Mouse (Mus musculus) layer of hippocampus, adult 8-10 months (tissue): ENCODE results near the gene Gpr152. TPM values are rescaled to one million over a fixed set of nuclear protein-coding genes. Genes with fewer than 3 reads are reported as not detected.

Experiments used
- total RNA-seq, 4 experiments: library from RNA; stranded (reverse); gene quantifications; 2 replicates each; pipeline ENCODE4 v1.2.4; 2022

The Gpr152 gene
- total RNA-seq, 4 experiments from 2014 or later = 0.07 TPM; not detected in 3

Other genes starting within 250 kb of the Gpr152 start
- 10 to 100 TPM; 19.4 to 39.9 (median 30.6) TPM for gene Tcirg1, start 232.7 kb upstream of the Gpr152 start, total RNA-seq
- 100 to 1,000 TPM; 114 to 145 (median 126) TPM for gene Ndufs8, start 227.0 kb upstream of the Gpr152 start, total RNA-seq
- gene Aldh3b1, start 210.0 kb upstream of the Gpr152 start, total RNA-seq = 1 to 10 TPM; 3.5 to 7.6 (median 5.5) TPM
- 10 to 100 TPM; 12.1 to 49.4 (median 31.1) TPM for gene Unc93b1, start 204.6 kb upstream of the Gpr152 start, total RNA-seq
- not detected for gene Aldh3b3, start 181.1 kb upstream of the Gpr152 start, total RNA-seq
- gene Aldh3b2, start 167.5 kb upstream of the Gpr152 start, total RNA-seq = 1 to 10 TPM in 2 of 4 experiments, under 1 TPM in 2; 0.47 to 1.3 (median 0.90) TPM
- 1 to 10 TPM; 1.5 to 2.7 (median 1.7) TPM for gene Acy3, start 153.2 kb upstream of the Gpr152 start, total RNA-seq
- not detected for gene Tbx10, start 147.0 kb upstream of the Gpr152 start, total RNA-seq
- gene Nudt8, start 139.2 kb upstream of the Gpr152 start, total RNA-seq = 1 to 10 TPM; 7.7 to 9.4 (median 8.7) TPM
- 1 to 10 TPM in 3 of 4 experiments, under 1 TPM in 1; 0.86 to 2.4 (median 1.7) TPM for gene Gm49405, start 139.2 kb upstream of the Gpr152 start, total RNA-seq
- 1 to 10 TPM; 1.6 to 3.5 (median 3.0) TPM for gene Doc2g, start 136.5 kb upstream of the Gpr152 start, total RNA-seq
- gene Ndufv1, start 127.0 kb upstream of the Gpr152 start, total RNA-seq = 100 to 1,000 TPM; 246 to 277 (median 263) TPM
- gene Gstp1, start 101.8 kb upstream of the Gpr152 start, total RNA-seq = 100 to 1,000 TPM; 395 to 468 (median 434) TPM
- 10 to 100 TPM; 44.8 to 75.0 (median 48.9) TPM for gene Gstp2, start 93.8 kb upstream of the Gpr152 start, total RNA-seq
- gene Gstp3, start 80.2 kb upstream of the Gpr152 start, total RNA-seq = not detected
- gene Cabp2, start 58.2 kb upstream of the Gpr152 start, total RNA-seq = not detected
- 10 to 100 TPM; 27.6 to 38.9 (median 31.5) TPM for gene Cdk2ap2, start 42.6 kb upstream of the Gpr152 start, total RNA-seq
- gene Pitpnm1, start 39.8 kb upstream of the Gpr152 start, total RNA-seq = 100 to 1,000 TPM; 180 to 200 (median 193) TPM
- 100 to 1,000 TPM; 117 to 127 (median 123) TPM for gene Aip, start 13.9 kb upstream of the Gpr152 start, total RNA-seq
- gene Cabp4, start 4.2 kb downstream of the Gpr152 start, total RNA-seq = under 1 TPM in 1 of 4 experiments, not detected in 3; 0.68 TPM
- 10 to 100 TPM; 83.8 to 99.0 (median 98.2) TPM for gene Coro1b, start 8.8 kb downstream of the Gpr152 start, total RNA-seq
- 1 to 10 TPM; 1.3 to 4.4 (median 1.6) TPM for gene Ptprcap, start 13.8 kb downstream of the Gpr152 start, total RNA-seq
- 10 to 100 TPM; 30.1 to 44.3 (median 41.1) TPM for gene Rps6kb2, start 23.6 kb downstream of the Gpr152 start, total RNA-seq
- 10 to 100 TPM in 1 of 4 experiments, 1 to 10 TPM in 3; 6.3 to 10.1 (median 8.9) TPM for gene Carns1, start 35.7 kb downstream of the Gpr152 start, total RNA-seq
- gene Tbc1d10c, start 51.5 kb downstream of the Gpr152 start, total RNA-seq = 1 to 10 TPM in 3 of 4 experiments, under 1 TPM in 1; 0.66 to 2.0 (median 1.4) TPM
- 100 to 1,000 TPM; 255 to 271 (median 266) TPM for gene Ppp1ca, start 52.3 kb downstream of the Gpr152 start, total RNA-seq
- gene Rad9a, start 61.9 kb downstream of the Gpr152 start, total RNA-seq = 10 to 100 TPM in 2 of 4 experiments, 1 to 10 TPM in 2; 8.7 to 11.6 (median 9.7) TPM
- gene Clcf1, start 74.5 kb downstream of the Gpr152 start, total RNA-seq = 1 to 10 TPM in 3 of 4 experiments, under 1 TPM in 1; 0.70 to 3.3 (median 1.9) TPM
- gene AC109138.7, start 74.6 kb downstream of the Gpr152 start, total RNA-seq = not detected
- 10 to 100 TPM; 13.3 to 25.1 (median 18.5) TPM for gene Pold4, start 92.1 kb downstream of the Gpr152 start, total RNA-seq
- 10 to 100 TPM; 64.8 to 79.5 (median 68.0) TPM for gene Ssh3, start 129.4 kb downstream of the Gpr152 start, total RNA-seq
- gene Ankrd13d, start 143.3 kb downstream of the Gpr152 start, total RNA-seq = 10 to 100 TPM; 60.3 to 77.2 (median 67.3) TPM
- 100 to 1,000 TPM; 174 to 191 (median 186) TPM for gene Grk2, start 166.4 kb downstream of the Gpr152 start, total RNA-seq